Mouse (Mus musculus): Measurements from ENCODE around the gene Gstp3. TPM values are rescaled to one million over a fixed set of nuclear protein-coding genes. Genes with fewer than 3 reads are reported as not detected.

Gene Gstp3
- total and polyA plus RNA-seq, 2 experiments from 2014 or later: not detected

DNA sequence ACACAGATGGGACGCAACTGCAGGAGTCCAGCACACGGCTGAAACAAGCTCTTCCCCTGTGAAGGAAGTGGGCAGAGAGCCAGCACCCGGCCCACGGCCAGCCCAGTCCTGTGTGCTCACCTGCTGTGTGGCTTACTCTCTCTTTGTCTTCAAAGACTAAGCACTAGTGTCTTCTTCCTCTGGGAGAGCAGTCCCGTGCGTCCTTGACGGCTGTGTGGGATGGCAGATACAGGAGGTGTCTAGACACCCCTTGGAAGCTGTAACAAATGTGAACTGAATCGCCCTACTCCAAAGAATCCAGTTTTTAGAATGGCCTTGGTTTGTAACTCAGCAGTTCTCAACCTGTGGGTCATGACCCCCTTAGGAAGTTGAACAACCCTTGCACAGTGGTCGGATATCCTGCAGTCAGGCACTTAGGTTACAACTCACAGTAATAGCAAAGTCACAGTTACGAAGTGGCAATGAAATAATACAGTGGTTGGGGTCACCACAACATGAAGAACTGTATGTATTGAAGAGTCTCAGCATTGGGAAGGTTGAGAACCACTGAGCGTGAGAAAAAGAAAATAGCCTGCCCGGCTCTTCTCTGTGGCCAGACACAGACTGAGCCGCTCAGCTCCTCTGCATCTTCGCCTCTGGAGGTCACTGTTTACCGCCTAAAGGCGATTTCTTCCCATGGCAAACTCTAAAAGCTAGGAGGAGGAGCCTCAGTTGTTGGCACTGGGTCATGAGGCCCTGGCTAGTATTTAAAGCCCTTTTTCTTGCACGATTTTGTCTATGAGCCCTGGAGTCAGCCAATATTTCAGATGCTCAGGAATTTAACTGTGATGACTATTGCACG is 40.4 kb downstream of the Gstp3 start:
- no peak overlapping the region for H3K4me3 ChIP-seq (ENCODE audit: low read depth, low read length)
- H3K9ac ChIP-seq (replicated peaks; ENCODE audit: low read depth, low read length): no peak overlapping the region
- no peak overlapping the region for H3K4me2 ChIP-seq (ENCODE audit: low read depth, low read length)
- ATAC-seq (ENCODE audit: insufficient read depth, low read depth): peak; percentile 93
- TF ChIP-seq EP300 (IDR thresholded peaks at IDR 0.05; ENCODE audit: low read depth): no peak
- peak; percentile 89 for TF ChIP-seq CTCF (IDR thresholded peaks at IDR 0.05; ENCODE audit: low read depth)
- 22% methylated on average over 18 of the region's 18 CpGs for WGBS
- no peaks in the 10 kb centered on the region for H3K36me3 ChIP-seq (replicated peaks; ENCODE audit: control insufficient read depth, insufficient read depth, low read length)
- no peaks in the 10 kb centered on the region for H3K9me3 ChIP-seq (replicated peaks; ENCODE audit: control insufficient read depth, low read length)
- peak; percentile 92 for DNase-seq (ENCODE audit: low spot score)
- no peaks in the 10 kb centered on the region for H3K27me3 ChIP-seq (ENCODE audit: control insufficient read depth, insufficient read depth, low read length)
- no peak overlapping the region for H3K27ac ChIP-seq (ENCODE audit: low read depth)
- no peaks in the 10 kb centered on the region for H3K4me1 ChIP-seq (ENCODE audit: control insufficient read depth, insufficient read depth)

DNA sequence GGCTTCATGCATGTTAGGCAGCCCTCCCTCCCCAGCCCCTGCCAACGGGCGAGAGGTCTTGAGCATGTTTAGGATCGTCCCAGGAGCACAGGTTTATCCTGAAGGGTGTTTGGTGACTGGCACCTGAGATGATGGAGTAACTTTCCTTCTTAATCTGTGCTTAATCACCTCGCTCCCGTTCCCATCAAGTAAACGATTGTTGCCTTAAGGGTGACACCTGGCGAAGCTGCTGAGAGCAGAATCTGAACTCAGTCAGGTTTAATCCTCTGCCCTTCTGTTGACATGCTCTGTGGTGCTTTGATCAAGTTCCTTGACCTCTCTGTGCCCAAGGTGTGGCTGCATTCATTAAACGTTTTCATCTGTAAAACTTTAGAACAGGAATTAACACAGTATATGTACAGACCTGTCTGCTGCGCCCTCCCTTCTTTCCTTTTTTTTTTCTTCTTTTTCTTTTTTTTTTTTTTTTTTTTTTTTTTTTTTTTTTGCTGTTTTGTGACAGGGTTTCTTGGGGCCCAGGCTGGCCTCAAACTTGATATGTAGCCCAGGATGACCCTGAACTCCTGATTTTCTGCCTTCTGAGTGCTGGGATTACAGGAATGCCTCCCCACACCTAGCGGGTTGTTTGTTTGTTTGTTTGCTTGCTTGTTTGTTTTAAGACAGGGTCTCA is 41.3 kb downstream of the Gstp3 start:
- WGBS: 68% methylated on average over 10 of the region's 10 CpGs
- Histone ChIP-seq H3K9me3 (replicated peaks; ENCODE audit: control insufficient read depth, low read length) (no peaks in the 10 kb centered on the region), H3K27ac (ENCODE audit: low read depth) (no peak overlapping the region), H3K9ac (replicated peaks; ENCODE audit: low read depth, low read length) (no peak overlapping the region), H3K27me3 (ENCODE audit: control insufficient read depth, insufficient read depth, low read length) (no peaks in the 10 kb centered on the region), H3K4me2 (ENCODE audit: low read depth, low read length) (no peak overlapping the region), H3K4me1 (ENCODE audit: control insufficient read depth, insufficient read depth) (no peaks in the 10 kb centered on the region), H3K36me3 (replicated peaks; ENCODE audit: control insufficient read depth, insufficient read depth, low read length) (no peaks in the 10 kb centered on the region), H3K4me3 (ENCODE audit: low read depth, low read length) (no peak overlapping the region)
- DNase-seq (ENCODE audit: low spot score) (no peak), ATAC-seq (ENCODE audit: insufficient read depth, low read depth) (no peak)
- TF ChIP-seq CTCF (IDR thresholded peaks at IDR 0.05; ENCODE audit: low read depth) (no peak), EP300 (IDR thresholded peaks at IDR 0.05; ENCODE audit: low read depth) (no peak)

DNA sequence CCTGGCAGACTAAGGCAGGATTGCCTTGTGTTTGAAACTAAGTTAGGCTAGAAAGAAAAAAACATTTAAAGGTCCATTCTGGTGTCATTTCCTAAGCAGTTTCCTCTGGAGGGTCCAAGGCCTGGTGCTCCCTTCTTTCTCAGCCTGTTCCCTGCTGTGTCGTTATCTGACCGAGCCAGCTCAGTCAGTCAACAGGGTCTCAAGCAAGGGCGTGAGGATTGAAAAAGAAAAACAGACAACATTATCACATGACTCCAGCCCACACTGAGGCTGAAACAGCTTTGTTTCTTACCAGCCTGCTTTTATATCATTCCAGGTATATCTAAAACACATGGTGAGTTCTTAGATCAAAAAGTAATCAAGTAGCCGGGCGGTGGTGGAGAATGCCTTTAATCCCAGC is 43.7 kb downstream of the Gstp3 start:
- 52% methylated on average over 5 of the region's 5 CpGs for WGBS
- no peak for ATAC-seq (ENCODE audit: insufficient read depth, low read depth)
- H3K9me3 ChIP-seq (replicated peaks; ENCODE audit: control insufficient read depth, low read length): no peaks in the 10 kb centered on the region
- no peak overlapping the region for H3K27ac ChIP-seq (ENCODE audit: low read depth)
- no peak overlapping the region for H3K9ac ChIP-seq (replicated peaks; ENCODE audit: low read depth, low read length)
- peaks cover 6% of the 10 kb centered on the region for H3K36me3 ChIP-seq (replicated peaks; ENCODE audit: control insufficient read depth, insufficient read depth, low read length)
- H3K4me2 ChIP-seq (ENCODE audit: low read depth, low read length): no peak overlapping the region
- H3K4me3 ChIP-seq (ENCODE audit: low read depth, low read length): no peak overlapping the region
- H3K27me3 ChIP-seq (ENCODE audit: control insufficient read depth, insufficient read depth, low read length): no peaks in the 10 kb centered on the region
- no peak for TF ChIP-seq EP300 (IDR thresholded peaks at IDR 0.05; ENCODE audit: low read depth)
- no peak for DNase-seq (ENCODE audit: low spot score)
- peaks cover 4% of the 10 kb centered on the region for H3K4me1 ChIP-seq (ENCODE audit: control insufficient read depth, insufficient read depth)

DNA sequence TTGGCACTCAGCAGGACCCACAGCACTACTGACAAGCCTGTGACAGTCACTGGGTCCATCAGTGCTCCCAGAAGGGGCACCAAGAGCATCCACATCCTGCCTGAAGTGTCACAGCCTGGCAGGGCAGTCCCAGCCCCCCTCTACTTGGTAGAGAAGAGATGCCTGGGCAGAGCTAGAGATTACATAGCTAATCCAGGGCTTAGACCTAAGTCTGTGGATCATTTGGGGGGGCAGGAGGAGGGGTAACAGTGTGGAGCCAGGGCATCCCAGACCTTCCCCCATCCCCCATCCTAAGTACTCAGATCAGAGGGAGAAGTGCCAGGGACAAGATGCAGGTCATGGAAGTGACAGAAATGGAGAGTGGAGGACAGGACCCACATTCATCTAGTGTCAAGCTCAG is 44.6 kb downstream of the Gstp3 start:
- no peak for TF ChIP-seq CTCF (IDR thresholded peaks at IDR 0.05; ENCODE audit: low read depth)
- no peak for TF ChIP-seq EP300 (IDR thresholded peaks at IDR 0.05; ENCODE audit: low read depth)
- H3K27me3 ChIP-seq (ENCODE audit: control insufficient read depth, insufficient read depth, low read length): no peaks in the 10 kb centered on the region
- H3K4me3 ChIP-seq (ENCODE audit: low read depth, low read length): no peak overlapping the region
- no peak for DNase-seq (ENCODE audit: low spot score)
- H3K27ac ChIP-seq (ENCODE audit: low read depth): no peak overlapping the region
- H3K9ac ChIP-seq (replicated peaks; ENCODE audit: low read depth, low read length): no peak overlapping the region
- no peak for ATAC-seq (ENCODE audit: insufficient read depth, low read depth)
- H3K36me3 ChIP-seq (replicated peaks; ENCODE audit: control insufficient read depth, insufficient read depth, low read length): peaks cover 14% of the 10 kb centered on the region
- H3K4me1 ChIP-seq (ENCODE audit: control insufficient read depth, insufficient read depth): peaks cover 4% of the 10 kb centered on the region
- H3K9me3 ChIP-seq (replicated peaks; ENCODE audit: control insufficient read depth, low read length): no peaks in the 10 kb centered on the region
- H3K4me2 ChIP-seq (ENCODE audit: low read depth, low read length): no peak overlapping the region

DNA sequence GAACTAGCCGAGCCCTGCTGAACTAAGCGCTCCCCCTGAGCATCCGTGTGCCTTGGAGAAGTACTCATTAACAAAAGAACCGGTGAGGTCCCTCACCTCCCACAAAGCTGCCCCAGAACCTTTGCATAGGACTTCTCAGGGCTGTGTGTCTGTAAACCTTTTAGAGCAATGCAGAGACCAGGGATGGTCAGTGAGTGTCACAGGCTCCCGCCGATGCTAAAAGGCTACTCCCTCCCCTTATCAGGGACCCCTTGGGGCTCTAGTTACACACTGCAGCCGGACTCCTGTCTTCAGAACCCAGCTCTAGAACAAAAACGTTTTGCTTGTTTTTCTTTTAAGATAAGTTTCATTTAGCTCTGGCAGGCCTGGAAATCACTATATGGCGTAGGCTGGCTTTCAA is 46.3 kb downstream of the Gstp3 start:
- ATAC-seq (ENCODE audit: insufficient read depth, low read depth) (0 out of 2 replicates have a peak, but pooled peaks have one; percentile 2), DNase-seq (ENCODE audit: low spot score) (no peak)
- Histone ChIP-seq H3K36me3 (replicated peaks; ENCODE audit: control insufficient read depth, insufficient read depth, low read length) (peaks cover 31% of the 10 kb centered on the region), H3K27ac (ENCODE audit: low read depth) (peak overlapping the region; percentile 49), H3K4me3 (ENCODE audit: low read depth, low read length) (peak overlapping the region; percentile 79; the same call in 1 of the 2 replicates), H3K4me2 (ENCODE audit: low read depth, low read length) (peak overlapping the region; percentile 50), H3K9me3 (replicated peaks; ENCODE audit: control insufficient read depth, low read length) (no peaks in the 10 kb centered on the region), H3K9ac (replicated peaks; ENCODE audit: low read depth, low read length) (0 out of 2 replicates have a peak overlapping the region, but pooled peaks have one; percentile 38), H3K4me1 (ENCODE audit: control insufficient read depth, insufficient read depth) (peaks cover 4% of the 10 kb centered on the region), H3K27me3 (ENCODE audit: control insufficient read depth, insufficient read depth, low read length) (no peaks in the 10 kb centered on the region)
- TF ChIP-seq CTCF (IDR thresholded peaks at IDR 0.05; ENCODE audit: low read depth) (no peak), EP300 (IDR thresholded peaks at IDR 0.05; ENCODE audit: low read depth) (no peak)
- 13% methylated on average over 9 of the region's 9 CpGs for WGBS
